Mouse (Mus musculus): ENCODE measurements around the gene Dusp2. TPM values are rescaled to one million over a fixed set of nuclear protein-coding genes. Genes with fewer than 3 reads are reported as not detected.

Dusp2 gene
- polyA plus RNA-seq, 1 experiment from 2014 or later = 2.5 TPM

GRCm38 (mm10) chr2:127336497-127336832 lies 506 bp downstream of the Dusp2 start:
- under 1% methylated on average over 32 of the region's 33 CpGs for WGBS (ENCODE audit: missing documents)
- Histone ChIP-seq H3K79me2 (ENCODE audit: inconsistent target) (peaks cover 8% of the 10 kb centered on the region; the same call in 1 of the 2 replicates), H3K27ac (peak overlapping the region; percentile 60)

DNA sequence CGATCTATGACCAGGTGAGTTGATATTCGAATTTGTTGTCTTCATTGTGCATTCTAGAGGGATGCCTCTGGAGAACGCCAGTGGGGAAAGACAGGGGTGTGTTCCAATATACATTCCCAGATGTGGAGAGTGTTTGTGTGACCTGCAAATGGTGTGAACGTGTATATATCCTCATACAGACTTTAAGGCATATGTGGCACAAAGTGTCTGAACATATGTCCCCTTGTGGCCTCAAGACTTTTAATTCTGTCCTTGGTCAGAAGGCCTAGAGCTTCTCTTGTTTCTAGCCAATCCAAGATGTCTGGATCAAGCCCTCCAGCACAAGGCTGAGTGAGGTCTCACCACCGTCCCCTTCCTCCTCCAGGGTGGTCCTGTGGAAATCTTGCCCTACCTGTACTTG lies 926 bp downstream of the Dusp2 start:
- H3K79me2 ChIP-seq (ENCODE audit: inconsistent target) = peaks cover 8% of the 10 kb centered on the region; the same call in 1 of the 2 replicates
- 6% methylated on average over 5 of the region's 5 CpGs for WGBS (ENCODE audit: missing documents)
- peak overlapping the region; percentile 60 for H3K27ac ChIP-seq
- H3K4me3 ChIP-seq (ENCODE audit: inconsistent target) = peak overlapping the region; percentile 55
- H3K36me3 ChIP-seq (ENCODE audit: inconsistent target) = no peaks in the 10 kb centered on the region

More at GRCm38 (mm10) chr2:127336497-127336832, 506 bp downstream of the Dusp2 start:
- Histone ChIP-seq H3K36me3 (ENCODE audit: inconsistent target) (no peaks in the 10 kb centered on the region), H3K4me3 (ENCODE audit: inconsistent target) (peak overlapping the region; percentile 55)

- Histone ChIP-seq H3K79me2 (ENCODE audit: inconsistent target) (peaks cover 8% of the 10 kb centered on the region; the same call in 1 of the 2 replicates), H3K4me3 (ENCODE audit: inconsistent target) (peak overlapping the region; percentile 55), H3K27ac (peak overlapping the region; percentile 60), H3K36me3 (ENCODE audit: inconsistent target) (no peaks in the 10 kb centered on the region)
- 12% methylated on average over 11 of the region's 11 CpGs for WGBS (ENCODE audit: missing documents)
These were observed 1.6 kb downstream of the Dusp2 start for GRCm38 (mm10) chr2:127337531-127337930.

- Histone ChIP-seq H3K36me3 (ENCODE audit: inconsistent target) (no peaks in the 10 kb centered on the region), H3K4me3 (ENCODE audit: inconsistent target) (no peak overlapping the region; the same call in 1 of the 2 replicates), H3K79me2 (ENCODE audit: inconsistent target) (peaks cover 8% of the 10 kb centered on the region; the same call in 1 of the 2 replicates), H3K27ac (peak overlapping the region; percentile 60)
- 12% methylated on average over 7 of the region's 7 CpGs for WGBS (ENCODE audit: missing documents)
These were observed 2.1 kb downstream of the Dusp2 start for GRCm38 (mm10) chr2:127338012-127338411.

- peaks cover 8% of the 10 kb centered on the region; the same call in 1 of the 2 replicates for H3K79me2 ChIP-seq (ENCODE audit: inconsistent target)
- 29% methylated on average over 4 of the region's 4 CpGs for WGBS (ENCODE audit: missing documents)
- peak within 1 kb of the TSS; percentile 55 for H3K4me3 ChIP-seq (ENCODE audit: inconsistent target)
- H3K27ac ChIP-seq = peak within 1 kb of the TSS; percentile 60
- no peaks in the 10 kb centered on the region for H3K36me3 ChIP-seq (ENCODE audit: inconsistent target)
These were observed 2.5 kb downstream of the Dusp2 start, which contains the start of gene Astl for GRCm38 (mm10) chr2:127338416-127338815. Gene Astl (plus strand): TSS chr2:127338639.

GRCm38 (mm10) chr2:127338833-127339232 lies 2.9 kb downstream of the Dusp2 start:
- H3K79me2 ChIP-seq (ENCODE audit: inconsistent target) = peaks cover 8% of the 10 kb centered on the region; the same call in 1 of the 2 replicates
- H3K4me3 ChIP-seq (ENCODE audit: inconsistent target) = no peak overlapping the region
- H3K36me3 ChIP-seq (ENCODE audit: inconsistent target) = no peaks in the 10 kb centered on the region
- H3K27ac ChIP-seq = peak overlapping the region; percentile 60; the same call in 1 of the 2 replicates
- WGBS (ENCODE audit: missing documents) = 42% methylated on average over 4 of the region's 4 CpGs

- no peaks in the 10 kb centered on the region for H3K36me3 ChIP-seq (ENCODE audit: inconsistent target)
- H3K79me2 ChIP-seq (ENCODE audit: inconsistent target) = peaks cover 8% of the 10 kb centered on the region; the same call in 1 of the 2 replicates
- H3K4me3 ChIP-seq (ENCODE audit: inconsistent target) = no peak overlapping the region
- H3K27ac ChIP-seq = no peak overlapping the region
- 74% methylated on average over 6 of the region's 6 CpGs for WGBS (ENCODE audit: missing documents)
These were observed 3.3 kb downstream of the Dusp2 start for GRCm38 (mm10) chr2:127339262-127339661.

- H3K79me2 ChIP-seq (ENCODE audit: inconsistent target) = peaks cover 8% of the 10 kb centered on the region; the same call in 1 of the 2 replicates
- WGBS (ENCODE audit: missing documents) = 3% methylated on average over 3 of the region's 3 CpGs
- H3K27ac ChIP-seq = no peak overlapping the region
- no peak overlapping the region for H3K4me3 ChIP-seq (ENCODE audit: inconsistent target)
- H3K36me3 ChIP-seq (ENCODE audit: inconsistent target) = no peaks in the 10 kb centered on the region
These were observed 5.2 kb downstream of the Dusp2 start for GRCm38 (mm10) chr2:127341159-127341558.

GRCm38 (mm10) chr2:127346334-127346733 lies 10.4 kb downstream of the Dusp2 start:
- no peak overlapping the region for H3K27ac ChIP-seq
- 45% methylated on average over 1 of the region's 1 CpGs for WGBS (ENCODE audit: missing documents)

GRCm38 (mm10) chr2:127347147-127347985 lies 11.4 kb downstream of the Dusp2 start:
- Histone ChIP-seq H3K36me3 (ENCODE audit: inconsistent target) (no peaks in the 10 kb centered on the region), H3K4me3 (ENCODE audit: inconsistent target) (no peak overlapping the region), H3K79me2 (ENCODE audit: inconsistent target) (no peaks in the 10 kb centered on the region), H3K27ac (no peak overlapping the region)
- WGBS (ENCODE audit: missing documents) = 87% methylated on average over 13 of the region's 13 CpGs

More at GRCm38 (mm10) chr2:127346334-127346733, 10.4 kb downstream of the Dusp2 start:
- H3K4me3 ChIP-seq (ENCODE audit: inconsistent target) = no peak overlapping the region
- no peaks in the 10 kb centered on the region for H3K36me3 ChIP-seq (ENCODE audit: inconsistent target)
- H3K79me2 ChIP-seq (ENCODE audit: inconsistent target) = no peaks in the 10 kb centered on the region

DNA sequence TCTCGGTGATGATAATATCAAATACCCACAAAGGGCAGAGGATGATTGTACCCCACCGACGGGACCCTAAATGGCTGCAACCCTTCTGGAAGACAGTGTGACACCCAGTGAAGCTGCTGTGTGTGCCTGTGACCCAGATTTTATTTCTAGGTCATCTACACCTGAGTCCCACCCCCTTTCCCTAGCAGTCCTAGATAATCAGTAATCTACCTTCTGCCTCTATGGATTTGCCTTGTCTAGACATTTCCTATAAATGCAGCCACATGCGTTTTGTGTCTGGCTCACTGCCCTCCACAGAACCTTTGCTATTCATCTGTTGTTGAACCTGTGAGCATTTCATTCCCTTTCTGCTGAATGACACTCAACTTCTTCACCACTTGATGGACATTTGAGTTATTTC lies 17.9 kb downstream of the Dusp2 start:
- WGBS (ENCODE audit: missing documents) = 90% methylated on average over 4 of the region's 4 CpGs
- H3K27ac ChIP-seq = no peak overlapping the region
- H3K79me2 ChIP-seq (ENCODE audit: inconsistent target) = no peaks in the 10 kb centered on the region
- H3K4me3 ChIP-seq (ENCODE audit: inconsistent target) = no peak overlapping the region
- H3K36me3 ChIP-seq (ENCODE audit: inconsistent target) = no peaks in the 10 kb centered on the region

GRCm38 (mm10) chr2:127362459-127363281 lies 26.7 kb downstream of the Dusp2 start, which contains the start of gene Adra2b:
Gene Adra2b (plus strand): TSS chr2:127363208.
- no peaks in the 10 kb centered on the region for H3K79me2 ChIP-seq (ENCODE audit: inconsistent target)
- H3K36me3 ChIP-seq (ENCODE audit: inconsistent target) = no peaks in the 10 kb centered on the region
- WGBS (ENCODE audit: missing documents) = 1% methylated on average over 40 of the region's 49 CpGs
- H3K4me3 ChIP-seq (ENCODE audit: inconsistent target) = no peak within 1 kb of the TSS
- no peak within 1 kb of the TSS for H3K27ac ChIP-seq

DNA sequence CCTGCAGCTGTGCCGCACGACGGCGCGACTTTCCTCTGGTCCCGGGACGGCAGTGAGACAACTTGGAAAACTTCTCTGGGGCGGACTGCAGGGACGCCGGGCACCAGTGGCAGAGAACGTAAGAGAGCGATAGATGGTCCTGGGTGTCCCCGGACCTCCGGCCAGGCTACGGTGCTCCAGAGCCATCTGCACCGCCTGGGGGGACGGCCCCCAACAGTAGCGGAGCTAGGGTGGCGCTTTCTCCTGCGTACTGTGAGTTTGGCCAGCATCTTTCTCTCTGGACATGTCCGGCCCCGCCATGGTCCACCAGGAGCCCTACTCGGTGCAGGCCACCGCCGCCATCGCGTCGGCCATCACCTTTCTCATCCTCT lies 27.3 kb downstream of the Dusp2 start:
- H3K4me3 ChIP-seq (ENCODE audit: inconsistent target) = no peak overlapping the region

GRCm38 (mm10) chr2:127363696-127364095 lies 27.7 kb downstream of the Dusp2 start:
- Histone ChIP-seq H3K36me3 (ENCODE audit: inconsistent target) (no peaks in the 10 kb centered on the region), H3K4me3 (ENCODE audit: inconsistent target) (no peak overlapping the region), H3K27ac (no peak overlapping the region), H3K79me2 (ENCODE audit: inconsistent target) (no peaks in the 10 kb centered on the region)
- WGBS (ENCODE audit: missing documents) = 15% methylated on average over 19 of the region's 20 CpGs

More for the DNA sequence above, 27.3 kb downstream of the Dusp2 start:
- Histone ChIP-seq H3K36me3 (ENCODE audit: inconsistent target) (no peaks in the 10 kb centered on the region), H3K27ac (no peak overlapping the region), H3K79me2 (ENCODE audit: inconsistent target) (no peaks in the 10 kb centered on the region)
- WGBS (ENCODE audit: missing documents) = 3% methylated on average over 28 of the region's 28 CpGs

Measured in macrophage (primary cell).